Mouse (Mus musculus) brain, adult 2 months (tissue): ENCODE data around the gene Lyrm4.
A peak's percentile ranks its signal among the peaks of the same experiment; 100 is the strongest.

Source experiments
- DNase-seq: peaks from one replicate; pipeline ENCODE4 v3.0.0; 2011; ENCODE audit warnings: low read depth, low spot score

The Lyrm4 gene

GRCm38 (mm10) chr13:36117143-36118014 is at the start of gene Lyrm4, which contains the start of gene Fars2:
Gene Lyrm4, minus strand, starts transcription at chr13:36117526.
Gene Fars2, plus strand, starts transcription at chr13:36117412.
- peak; percentile 98 for DNase-seq

GRCm38 (mm10) chr13:36163898-36164297 is 46.6 kb upstream of the Lyrm4 start:
- no peak for DNase-seq

GRCm38 (mm10) chr13:36163411-36163810 is 46.1 kb upstream of the Lyrm4 start:
- DNase-seq = no peak

GRCm38 (mm10) chr13:36156340-36156931 is 39.1 kb upstream of the Lyrm4 start:
- DNase-seq = peak; percentile 15

- peak; percentile 75 for DNase-seq
Observed at GRCm38 (mm10) chr13:36152728-36153498, 35.6 kb upstream of the Lyrm4 start.

- peak; percentile 46 for DNase-seq
Observed at GRCm38 (mm10) chr13:36150272-36150671, 32.9 kb upstream of the Lyrm4 start.

GRCm38 (mm10) chr13:36149175-36149939 is 32.0 kb upstream of the Lyrm4 start:
- DNase-seq = peak; percentile 68

- no peak for DNase-seq
Observed at GRCm38 (mm10) chr13:36145601-36146000, 28.3 kb upstream of the Lyrm4 start.

- DNase-seq = no peak
Observed at GRCm38 (mm10) chr13:36140247-36141016, 23.1 kb upstream of the Lyrm4 start.

GRCm38 (mm10) chr13:36139703-36140102 is 22.4 kb upstream of the Lyrm4 start:
- DNase-seq = no peak

- DNase-seq = no peak
Observed at GRCm38 (mm10) chr13:36131992-36132649, 14.8 kb upstream of the Lyrm4 start.

- DNase-seq = no peak
Observed at GRCm38 (mm10) chr13:36131401-36131800, 14.1 kb upstream of the Lyrm4 start.

GRCm38 (mm10) chr13:36129360-36130054 is 12.2 kb upstream of the Lyrm4 start:
- peak; percentile 27 for DNase-seq

GRCm38 (mm10) chr13:36120606-36121005 is 3.3 kb upstream of the Lyrm4 start:
- no peak for DNase-seq

- DNase-seq = no peak
Observed at GRCm38 (mm10) chr13:36119684-36120083, 2.4 kb upstream of the Lyrm4 start.

- peak; percentile 49 for DNase-seq
Observed at GRCm38 (mm10) chr13:36116520-36117142, 695 bp downstream of the Lyrm4 start.

GRCm38 (mm10) chr13:36113181-36113580 is 4.1 kb downstream of the Lyrm4 start:
- no peak for DNase-seq

GRCm38 (mm10) chr13:36111331-36111730 is 6.0 kb downstream of the Lyrm4 start:
- DNase-seq = no peak

GRCm38 (mm10) chr13:36108528-36108927 is 8.8 kb downstream of the Lyrm4 start:
- no peak for DNase-seq
